Mouse (Mus musculus) spleen, postnatal 10 days (tissue): ENCODE results near the gene Rftn1.
A peak's percentile ranks its signal among the peaks of the same experiment; 100 is the strongest.

Experiments used
- DNase-seq, 2 experiments: peaks; one replicate each; pipeline ENCODE4 v3.0.0; 2021 to 2022; ENCODE audit warnings: low spot score in 2 of 2

Gene Rftn1

DNA sequence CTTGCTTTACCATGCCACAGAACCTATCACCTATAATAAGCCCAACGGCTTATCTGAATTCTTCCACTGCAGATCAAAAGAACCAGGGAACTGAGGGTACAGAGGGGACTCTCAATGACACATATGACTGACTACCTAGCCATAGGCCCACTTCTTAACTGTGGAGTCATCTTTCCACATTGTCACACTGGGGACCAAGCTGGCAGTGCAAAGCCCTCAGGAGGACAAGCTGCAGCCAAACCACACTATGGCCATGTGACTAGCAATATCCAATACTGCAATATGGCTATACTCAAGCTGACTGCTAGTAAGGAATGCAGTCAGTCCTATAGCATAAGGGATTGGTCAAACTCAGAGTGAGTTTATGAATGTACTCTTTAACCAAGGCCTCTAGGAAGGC, 164.8 kb downstream of the Rftn1 start:
- DNase-seq, result peak in 1 of 2 experiments; percentile 25

DNA sequence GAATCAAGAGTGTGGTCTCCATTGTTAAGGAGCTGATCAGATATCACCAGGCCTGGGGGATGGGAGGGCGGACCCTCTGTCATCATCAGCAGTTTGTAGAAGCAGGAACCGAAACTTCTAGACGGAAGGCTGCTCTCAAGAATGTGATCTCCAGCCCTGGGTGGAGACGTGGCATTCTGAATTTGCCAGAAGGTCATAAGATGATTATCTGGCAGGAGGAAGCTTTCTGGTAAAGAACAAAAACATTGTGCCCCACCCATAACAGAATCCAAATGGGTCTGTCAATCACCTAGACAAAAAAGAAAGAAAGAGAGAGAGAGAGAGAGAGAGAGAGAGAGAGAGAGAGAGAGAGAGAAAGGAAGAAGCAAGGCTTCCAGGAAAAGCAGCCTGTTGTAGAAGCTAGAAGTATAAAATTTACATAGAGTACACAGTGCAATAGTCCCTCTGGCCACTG, 165.3 kb downstream of the Rftn1 start:
- peak in 1 of 2 experiments; percentile 73 for DNase-seq

DNA sequence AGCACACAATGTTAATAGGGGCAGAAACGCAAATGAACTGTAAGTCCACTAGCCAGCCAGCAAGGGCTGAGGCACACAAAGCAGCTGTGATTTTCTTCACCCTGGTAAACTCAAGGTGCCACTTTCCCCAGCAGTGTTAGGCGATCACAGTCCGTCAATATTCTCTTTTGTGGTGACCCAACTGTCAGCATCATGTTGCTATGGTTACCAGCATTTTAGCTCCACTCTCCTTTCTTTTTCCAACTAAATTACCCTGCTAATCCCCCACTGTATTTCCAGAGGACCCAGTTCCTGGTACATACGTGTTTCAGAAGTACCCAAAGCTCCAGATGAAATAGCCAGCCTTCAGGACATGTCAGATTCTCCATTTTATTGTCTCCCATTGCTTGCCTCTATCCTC, 169.1 kb downstream of the Rftn1 start:
- DNase-seq, result no peak

DNA sequence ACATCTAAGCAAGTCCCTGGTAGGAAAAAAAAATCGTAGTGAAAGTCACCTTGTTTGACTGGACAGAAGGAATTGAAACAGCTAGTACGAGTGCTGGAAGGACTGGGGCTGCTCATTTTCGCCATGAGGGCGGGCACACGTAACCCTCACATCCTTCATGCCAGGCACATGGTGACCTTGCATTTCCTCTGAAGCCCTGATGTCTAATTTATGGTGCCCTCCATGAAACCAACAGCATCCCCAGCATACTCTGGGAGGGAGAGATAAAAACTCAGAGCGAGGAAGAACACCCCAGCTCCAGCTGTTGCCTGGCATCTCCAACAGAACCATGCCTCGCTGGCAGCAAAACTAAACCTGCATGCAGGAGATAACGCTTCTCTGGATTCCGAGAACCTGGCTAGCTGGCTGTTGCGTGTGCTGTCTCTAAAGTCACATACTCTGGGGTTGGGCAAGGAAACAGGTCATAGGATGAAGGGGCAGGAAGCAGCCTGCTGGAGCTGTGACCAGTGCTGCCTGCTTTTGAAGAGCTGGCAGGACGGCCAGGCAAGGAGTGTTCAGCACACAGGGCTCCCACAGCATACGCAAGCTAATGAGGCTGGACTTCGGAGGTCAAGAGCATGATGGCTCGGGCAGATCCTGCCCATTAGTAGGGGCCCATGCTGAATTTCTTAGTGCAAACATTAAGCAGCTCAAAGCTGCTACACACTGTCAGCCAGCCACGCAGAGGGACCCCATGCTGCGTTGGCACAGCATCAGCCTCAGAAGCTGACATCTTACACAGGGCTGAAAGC, 170.1 kb downstream of the Rftn1 start:
- peak; percentile 76 to 84 for DNase-seq

DNA sequence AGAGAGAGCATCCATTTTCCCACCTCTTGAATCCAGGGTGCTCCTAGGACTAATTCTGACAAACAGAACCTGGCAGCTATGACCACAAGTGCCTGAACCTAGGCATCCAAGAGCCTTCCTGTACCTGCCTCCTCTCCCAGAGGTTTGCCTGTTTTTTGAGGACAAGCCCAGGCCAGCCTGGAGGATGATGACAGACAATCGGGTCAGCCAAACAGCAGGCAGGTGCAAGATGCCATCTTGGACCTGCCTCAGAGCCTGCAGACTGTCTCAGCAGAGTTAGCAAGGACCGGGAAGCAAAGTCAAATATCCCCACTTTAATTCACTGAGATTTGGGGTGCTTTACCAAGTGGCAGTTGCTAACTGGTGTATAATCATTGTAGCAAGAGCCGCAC, 170.7 kb downstream of the Rftn1 start:
- peak; percentile 49 to 61 for DNase-seq

DNA sequence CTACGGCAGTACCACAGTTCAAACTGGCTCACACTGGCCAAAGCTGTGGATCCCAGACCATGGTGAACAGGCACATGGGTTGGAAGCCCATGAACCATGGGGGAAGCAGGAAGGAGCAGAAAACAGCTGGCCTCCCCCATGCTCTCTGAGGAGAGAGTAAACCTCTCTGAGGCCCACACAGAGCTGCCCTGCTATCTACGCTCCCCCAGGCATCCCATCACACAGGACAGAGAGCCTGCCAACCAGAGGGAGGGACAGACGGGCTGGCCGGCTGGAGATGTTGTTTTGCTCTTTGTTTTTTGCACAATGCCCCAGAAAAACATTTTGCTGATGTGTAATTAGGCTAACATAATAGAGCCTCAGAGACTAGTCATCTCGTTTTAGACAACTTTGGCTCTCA, 171.4 kb downstream of the Rftn1 start:
- DNase-seq, result peak; percentile 71 to 76

DNA sequence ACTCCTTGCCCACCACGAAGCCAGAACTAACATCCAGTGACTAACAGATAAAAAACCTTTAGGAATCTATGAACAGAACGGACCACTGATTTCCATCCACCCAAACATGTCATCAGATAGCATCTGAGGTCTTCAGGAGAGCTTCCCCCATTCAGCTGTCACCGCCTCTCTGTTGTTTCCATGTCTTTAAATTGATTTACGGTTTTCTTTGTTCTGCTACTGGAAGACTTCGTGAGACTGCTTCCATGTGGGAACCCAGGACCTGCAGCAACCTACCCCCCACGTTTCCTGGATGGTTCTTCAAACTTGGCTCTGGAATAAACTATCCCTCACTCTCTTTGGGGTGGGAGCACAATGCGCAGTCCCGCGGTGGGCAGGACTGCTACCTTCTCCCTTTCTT, 175.8 kb downstream of the Rftn1 start:
- DNase-seq, result no peak

DNA sequence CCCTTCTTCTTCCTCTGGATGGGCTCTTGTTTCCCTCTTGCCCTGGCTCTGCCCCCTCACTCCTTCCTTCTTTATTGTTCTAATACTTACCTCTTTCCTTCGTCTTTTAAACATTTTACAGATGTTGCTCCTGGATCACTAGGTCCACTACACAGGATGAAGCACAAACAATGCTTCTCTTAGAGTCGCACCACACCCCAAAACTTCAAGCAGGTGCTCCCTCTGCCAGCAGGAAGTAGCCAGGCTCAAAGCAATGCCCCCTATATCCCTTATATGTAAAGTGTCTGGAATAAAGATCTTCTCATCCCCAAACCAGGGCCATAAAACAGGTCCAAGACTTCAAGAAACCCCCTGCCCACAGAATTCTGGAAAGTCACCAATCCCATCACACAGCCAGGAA, 176.6 kb downstream of the Rftn1 start:
- no peak for DNase-seq

DNA sequence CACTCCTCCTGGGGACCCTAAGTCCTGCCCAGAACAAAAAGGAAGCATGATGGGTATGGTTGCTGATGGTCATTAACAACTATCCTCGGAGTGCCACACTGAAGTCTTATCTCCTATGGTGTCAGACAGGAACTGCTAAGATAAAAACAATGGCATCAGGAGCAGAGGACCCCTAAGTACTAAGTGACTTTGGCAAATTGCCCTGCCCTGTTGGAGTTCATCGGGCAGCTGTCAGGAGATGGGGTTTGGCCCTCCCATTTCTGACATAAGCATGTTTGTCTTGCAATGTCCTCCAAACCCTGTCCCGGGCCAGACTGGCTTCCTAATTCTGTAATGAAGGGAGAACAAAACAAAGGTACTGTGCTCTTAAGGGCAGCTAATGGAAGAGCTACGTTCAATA, 180.4 kb downstream of the Rftn1 start:
- no peak for DNase-seq

DNA sequence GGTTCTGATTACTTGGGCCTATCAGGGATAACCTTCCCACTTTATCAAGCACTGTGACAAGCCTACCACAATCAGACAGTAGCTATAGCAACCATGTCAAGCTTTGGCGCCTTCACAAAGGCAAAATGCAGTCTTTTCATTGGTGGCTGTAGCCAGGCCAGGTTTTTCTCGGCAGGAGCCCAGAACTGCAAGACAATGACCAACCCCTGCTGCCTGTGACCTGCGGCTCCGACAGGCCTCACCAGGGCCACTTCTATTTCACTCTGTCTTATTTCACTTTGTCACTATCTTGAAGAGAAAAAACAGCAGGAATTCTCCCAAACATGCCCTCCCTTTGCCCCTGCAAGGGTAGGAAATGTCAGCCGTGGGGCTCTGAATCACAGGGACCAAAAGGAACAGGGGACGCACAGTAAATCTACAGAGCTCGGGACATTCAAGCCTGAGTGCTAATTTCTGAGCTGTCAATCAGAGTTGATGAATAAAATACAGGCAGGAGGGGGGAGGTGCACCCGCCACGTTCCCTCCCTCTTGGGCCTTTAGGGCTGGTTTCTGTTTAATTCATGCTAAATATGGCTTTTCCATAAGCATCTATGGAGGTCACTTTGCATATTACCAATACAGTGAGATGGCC, 183.6 kb downstream of the Rftn1 start:
- DNase-seq, result no peak

DNA sequence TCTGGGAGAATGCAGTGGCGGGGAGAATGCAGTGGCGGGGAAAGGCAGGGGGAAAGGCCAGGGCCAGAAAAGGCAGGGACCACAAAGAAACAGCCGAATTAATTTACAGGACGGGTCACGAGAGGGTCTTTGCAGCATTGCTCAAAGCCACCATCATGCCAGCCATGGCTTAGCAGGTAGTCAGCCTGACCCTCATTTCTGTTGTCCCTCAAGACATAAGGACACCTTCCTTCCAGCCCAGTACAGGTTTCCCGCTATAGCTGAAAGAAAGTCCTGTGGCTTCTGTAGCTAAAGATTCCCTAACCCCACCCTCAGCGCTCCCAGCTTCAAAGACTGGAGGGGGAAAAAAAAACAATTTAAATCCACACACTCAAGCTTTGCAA, 184.1 kb downstream of the Rftn1 start:
- no peak for DNase-seq

DNA sequence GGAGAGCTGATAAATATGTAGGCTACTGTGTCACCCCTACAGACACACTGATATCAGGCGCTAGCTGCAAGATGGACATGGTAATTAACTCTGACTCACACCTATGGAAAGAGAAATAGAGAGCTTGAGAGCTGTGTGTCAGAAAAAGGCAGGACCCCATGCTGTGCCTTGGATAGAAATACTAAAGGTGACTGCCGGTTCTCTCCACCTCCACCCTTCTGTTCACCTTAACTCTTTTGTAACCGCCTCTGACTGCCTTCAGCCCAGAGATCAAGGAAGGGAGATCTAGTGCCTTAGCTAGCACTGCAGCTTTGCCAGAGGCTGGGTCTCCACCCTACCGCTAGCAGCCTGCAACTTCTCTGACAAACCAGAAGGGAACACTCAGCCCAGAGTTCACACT, 187.3 kb downstream of the Rftn1 start:
- no peak for DNase-seq

DNA sequence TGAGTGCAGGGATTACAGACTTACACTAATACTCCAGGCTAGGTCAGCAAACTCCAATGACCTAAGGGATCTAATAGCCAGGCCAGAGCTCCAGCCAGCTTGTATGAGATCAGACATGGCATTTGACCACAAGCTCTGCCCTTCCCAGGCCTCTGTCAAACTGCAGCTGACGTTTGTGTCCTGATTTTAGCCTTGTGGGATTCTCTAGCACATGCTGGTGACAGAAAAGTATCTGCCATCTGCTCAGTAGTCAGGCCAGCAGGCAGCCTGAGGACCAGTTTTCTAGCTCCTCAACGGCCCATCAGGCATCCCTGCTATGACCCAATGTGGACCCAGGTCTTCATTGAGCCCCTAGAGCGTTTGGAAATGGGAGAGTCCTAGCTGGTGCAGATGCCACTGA, 188.3 kb downstream of the Rftn1 start:
- no peak for DNase-seq

DNA sequence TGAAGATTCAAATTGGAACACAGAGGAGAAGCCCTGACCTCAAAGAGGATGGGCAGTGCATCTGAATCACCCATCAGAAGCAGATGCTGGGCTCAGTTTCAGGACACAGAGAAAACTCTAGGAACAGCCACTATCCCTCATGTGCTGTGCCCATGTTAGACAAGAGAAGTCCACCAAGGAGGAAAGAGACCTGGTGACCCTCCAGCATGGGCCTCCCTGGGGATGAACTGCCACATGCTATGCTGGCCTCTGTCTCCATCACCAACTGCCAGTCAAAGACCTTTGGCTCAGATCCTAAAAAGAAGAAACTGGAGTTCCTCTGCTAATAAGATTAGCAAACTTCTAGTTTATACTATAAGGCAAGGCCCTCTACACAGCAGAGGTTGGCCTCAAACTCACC, 188.7 kb downstream of the Rftn1 start:
- DNase-seq, result no peak

DNA sequence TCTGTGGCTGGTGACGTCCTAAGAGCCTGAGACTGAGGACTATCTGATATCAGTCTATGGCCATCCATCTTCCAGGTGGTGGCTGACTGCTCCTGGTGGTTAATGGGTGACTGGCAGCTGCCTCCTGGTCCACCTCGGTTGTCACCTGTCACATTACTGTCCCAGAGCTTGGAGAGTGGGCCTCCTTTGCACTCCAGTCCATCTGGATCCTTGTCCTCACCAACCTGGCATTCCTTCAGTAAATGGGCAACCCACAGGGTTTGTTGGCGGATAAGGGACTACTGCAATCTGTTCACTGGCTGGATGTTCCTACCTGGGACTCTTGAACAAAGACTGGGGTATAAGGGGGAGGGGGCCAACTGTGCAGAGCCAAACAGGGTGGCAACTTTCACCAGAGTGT, 189.9 kb downstream of the Rftn1 start:
- no peak for DNase-seq

DNA sequence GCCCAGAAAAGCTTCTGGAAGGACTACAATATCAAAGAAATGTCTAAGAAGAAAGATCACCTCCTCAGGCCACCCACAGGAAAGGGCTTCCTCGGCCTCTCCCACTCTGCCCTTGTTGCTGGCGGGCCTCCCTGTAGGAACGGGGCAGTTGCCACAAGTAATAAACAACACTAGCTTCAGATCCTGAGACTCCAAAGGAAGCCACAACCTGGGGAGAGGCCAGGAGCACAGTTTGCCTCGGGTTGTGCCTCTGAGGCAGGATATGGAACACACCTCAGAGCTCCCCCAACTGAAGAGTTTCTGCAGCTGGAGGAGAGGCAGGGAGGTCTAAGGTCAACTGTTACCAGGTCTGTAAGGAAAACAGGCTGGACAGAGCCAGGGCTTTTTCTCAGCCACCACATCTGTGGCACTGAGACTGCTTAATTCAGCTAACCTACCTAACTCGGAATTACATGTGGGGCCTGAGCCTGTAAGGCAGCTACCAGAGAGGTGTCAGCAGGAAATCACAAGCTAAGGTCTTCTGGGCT, 193.8 kb downstream of the Rftn1 start:
- no peak for DNase-seq

DNA sequence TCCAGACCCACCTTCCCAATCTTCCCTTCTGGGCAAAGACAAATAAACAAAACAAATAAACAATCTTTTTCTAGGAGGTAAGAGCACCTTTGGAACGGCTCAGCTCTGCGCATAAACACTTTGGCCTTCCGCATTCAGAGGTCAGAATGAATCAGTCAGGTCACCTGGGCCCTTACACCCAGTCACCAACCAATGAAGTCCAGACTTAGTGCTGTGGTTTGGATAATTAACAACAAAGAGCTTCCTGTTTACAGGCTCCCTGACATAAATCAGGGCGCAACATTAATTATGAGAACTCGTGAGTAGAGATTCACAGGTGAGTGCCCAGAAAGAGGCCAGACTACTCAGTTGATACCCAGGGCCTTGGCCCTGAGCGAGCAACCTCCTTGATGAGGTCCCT, 194.4 kb downstream of the Rftn1 start:
- DNase-seq, result no peak

DNA sequence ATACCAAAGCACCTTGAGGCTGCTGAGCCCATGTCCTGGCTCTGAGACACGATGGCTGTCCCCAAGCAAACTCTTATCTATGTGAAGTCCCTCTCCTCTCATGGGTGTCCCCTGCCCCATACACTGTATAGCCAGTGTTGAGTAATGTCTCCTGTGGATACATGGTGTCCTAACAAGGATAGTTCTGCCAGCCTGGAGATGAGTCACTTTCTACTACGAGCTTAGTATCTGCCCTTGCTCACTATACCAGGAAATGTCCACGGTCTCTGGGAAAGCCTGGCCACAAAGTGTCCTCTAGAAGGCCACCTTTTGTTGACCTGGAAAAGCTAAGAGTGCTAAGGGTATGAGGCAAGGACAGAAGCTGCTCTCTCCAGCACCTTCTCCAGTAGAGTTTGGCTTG, 195.2 kb downstream of the Rftn1 start:
- DNase-seq, result no peak

DNA sequence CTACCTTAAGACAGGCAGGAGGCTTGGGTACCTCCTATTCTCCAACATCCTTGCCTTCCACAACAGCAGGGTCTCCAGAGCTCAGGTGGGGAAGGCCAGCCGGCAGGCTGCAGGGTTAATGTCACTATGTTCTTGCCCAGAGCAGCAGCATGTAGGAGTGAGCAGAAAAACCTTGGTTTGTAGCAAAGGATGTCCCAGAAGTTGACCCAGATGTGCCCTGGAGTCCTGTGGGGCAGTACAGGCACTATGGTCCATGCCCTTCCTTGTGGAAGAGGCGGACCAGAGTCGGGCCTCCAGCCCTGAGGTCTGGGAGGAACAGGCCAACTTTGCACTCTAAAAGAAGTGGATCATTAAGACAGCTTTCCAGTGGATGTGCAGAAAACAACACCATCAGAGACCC, 196.8 kb downstream of the Rftn1 start:
- no peak for DNase-seq

DNA sequence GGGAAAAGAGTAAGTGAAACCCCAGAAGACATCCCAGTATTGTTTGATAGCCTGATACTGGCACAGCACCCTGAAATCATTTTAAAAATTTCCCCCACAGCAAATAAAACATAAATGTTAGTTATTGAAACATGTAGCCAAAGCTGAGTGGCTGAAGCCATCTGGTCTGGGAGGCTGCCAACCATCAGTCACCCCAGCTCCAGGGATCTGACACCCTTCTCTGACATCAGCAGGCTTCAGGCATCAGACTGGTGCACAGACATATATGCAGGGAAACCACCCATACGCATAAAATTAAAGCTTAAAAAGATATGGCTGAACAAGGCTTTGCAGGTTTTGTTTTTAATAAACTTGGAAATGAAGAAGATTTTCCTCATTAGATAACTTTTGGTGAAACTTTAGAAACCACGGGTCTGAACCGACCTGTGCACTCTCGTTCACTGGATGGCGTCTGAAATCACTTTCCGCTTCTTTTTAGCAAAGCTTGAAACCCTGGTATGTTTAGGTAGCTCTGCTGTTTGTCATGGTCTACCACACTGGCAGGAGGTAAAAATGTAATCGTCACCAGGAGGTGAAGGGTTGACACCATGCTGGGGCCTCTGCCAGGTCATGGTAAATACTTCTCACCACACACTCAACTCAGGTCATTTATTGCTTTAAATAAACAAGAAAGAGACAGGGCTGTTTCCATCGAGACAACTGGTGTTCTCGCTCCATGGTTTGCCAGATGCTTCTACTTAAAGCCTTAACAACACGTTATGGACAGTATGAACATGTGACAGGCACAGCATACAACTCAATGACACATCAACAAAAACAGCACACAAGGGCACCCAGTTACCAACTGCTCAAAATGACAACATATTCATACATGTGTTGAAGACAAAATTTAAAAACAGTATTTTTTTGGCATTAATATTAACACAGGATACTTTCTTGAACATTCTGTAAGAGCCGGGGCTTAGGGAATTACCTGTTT, 197.6 kb downstream of the Rftn1 start:
- DNase-seq, result no peak

DNA sequence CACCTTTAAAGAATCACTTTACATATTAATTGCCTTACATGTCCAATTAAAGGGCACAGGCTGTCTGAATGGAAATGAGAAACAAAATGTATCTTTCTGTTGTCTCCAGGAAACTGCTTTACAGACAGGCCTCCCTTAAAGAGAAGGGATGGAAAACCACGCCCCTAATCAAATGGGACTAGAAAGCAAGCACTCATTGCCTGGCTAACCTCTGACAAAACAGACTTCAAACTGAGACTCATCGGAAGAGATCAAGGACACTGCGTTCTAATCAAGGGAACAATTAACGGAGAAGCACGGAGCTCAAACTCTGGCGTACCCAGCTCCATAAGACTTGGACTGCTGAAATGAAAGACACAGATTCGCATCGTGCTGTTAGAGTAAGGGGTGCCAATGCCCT, 200.9 kb downstream of the Rftn1 start:
- no peak for DNase-seq

DNA sequence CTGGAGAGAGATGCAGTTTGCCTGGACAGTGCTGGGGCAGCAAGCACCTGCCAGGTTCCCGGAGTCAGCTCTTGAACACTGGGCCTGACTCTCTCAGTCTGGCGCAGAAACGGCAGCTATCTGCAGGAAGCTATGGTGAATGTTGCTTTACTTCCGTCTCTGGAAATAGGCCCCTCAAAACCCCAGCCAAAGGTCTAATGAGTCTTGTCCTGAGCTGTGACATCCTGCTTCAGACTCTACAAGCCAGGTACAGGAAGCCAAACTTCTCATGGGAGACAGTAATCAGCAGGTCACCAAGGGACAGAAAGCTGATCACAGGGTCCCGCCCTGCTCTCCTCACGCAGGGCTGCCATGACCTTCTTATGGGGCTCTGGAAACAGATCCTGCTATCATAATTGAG, 203.4 kb downstream of the Rftn1 start:
- DNase-seq, result no peak
